Mouse (Mus musculus) heart, adult 11 months (tissue): Measurements from ENCODE around the gene Rtkn2.

ENCODE experiments used
- DNase-seq: peaks from one replicate; pipeline ENCODE4 v3.0.0; 2022

Gene Rtkn2

DNA sequence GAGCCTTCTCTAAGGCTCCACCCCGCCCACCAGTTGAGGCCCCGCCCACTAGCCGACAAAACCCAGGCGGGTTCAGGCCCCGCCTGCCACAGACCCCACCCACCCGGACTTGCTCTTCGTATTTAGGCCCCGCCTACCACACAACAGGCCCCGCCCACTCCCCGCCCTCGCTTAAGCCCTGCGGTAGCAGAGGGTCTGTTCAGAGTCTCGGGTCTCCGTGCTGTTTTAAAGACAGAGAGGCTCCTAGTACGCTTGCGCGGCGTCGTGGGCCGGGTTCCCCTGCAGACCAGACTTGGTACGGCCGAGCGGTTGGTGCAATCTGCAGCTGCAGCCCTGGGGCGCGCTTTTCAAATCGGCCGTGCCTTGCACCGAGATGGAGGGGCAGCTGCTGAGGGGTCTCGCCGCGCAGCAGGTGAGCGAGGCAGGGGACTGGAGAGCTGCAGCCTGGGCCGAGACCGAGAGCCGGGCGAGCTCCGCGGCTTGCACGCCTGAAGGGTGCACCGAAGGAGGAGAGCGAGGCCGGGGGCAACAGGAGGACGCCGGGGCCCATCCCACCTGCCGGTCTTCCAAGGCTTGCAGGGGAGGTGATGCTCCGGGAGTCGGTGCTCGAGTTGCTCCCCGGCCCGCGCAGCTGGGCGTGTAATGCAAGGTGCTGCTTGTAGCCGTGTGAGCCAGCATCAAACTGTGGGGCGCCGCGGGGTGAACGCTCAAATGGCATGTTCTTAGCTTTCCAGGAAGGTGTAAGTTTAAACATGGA, at the start of gene Rtkn2:
Rtkn2 (plus strand) TSS at position 170 of the 757 bp plus-strand sequence.
- DNase-seq, result peak; percentile 99

- DNase-seq, result no peak
These were observed 48.0 kb upstream of the Rtkn2 start for GRCm38 (mm10) chr10:67931328-67931727.

- no peak for DNase-seq
These were observed 46.6 kb upstream of the Rtkn2 start for GRCm38 (mm10) chr10:67932780-67933179.

DNA sequence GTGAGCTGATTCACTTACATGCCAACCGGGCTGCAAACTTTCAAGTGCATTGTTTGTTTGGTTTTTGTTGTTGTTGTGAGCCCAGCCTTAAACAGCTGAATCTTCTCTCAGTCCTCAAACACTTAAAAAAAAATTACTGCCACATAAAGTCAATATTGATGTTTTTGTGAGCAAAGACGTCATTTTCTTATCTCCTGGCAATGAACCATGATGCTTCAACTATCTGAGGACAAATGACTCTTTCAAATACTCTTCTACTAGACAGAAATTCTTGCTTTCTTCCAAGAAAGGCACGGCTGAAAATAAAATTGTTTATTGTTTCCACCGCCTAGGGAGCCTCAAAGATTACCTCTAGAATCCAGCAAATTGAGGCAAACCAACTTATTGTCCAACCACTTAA, 42.4 kb upstream of the Rtkn2 start:
- no peak for DNase-seq

DNA sequence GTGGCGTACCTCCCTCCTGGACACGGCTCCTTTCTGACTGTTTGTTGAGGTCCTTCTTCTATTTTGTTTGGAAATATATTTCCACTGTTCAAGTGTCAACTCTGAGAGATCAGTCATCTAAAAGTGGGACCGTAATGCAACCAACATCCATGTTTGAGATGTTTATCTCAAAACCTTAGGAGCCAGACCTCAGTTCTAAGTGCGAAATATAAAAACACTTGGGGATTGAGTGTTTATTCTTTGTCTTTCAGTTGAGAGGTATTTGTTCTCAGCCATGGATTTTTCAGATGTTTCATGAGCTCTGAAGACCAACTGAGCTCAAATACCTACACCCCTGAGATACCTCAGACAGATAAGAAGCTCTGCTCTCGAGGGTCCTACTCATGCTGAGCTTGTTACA, 41.6 kb upstream of the Rtkn2 start:
- DNase-seq, result no peak

DNA sequence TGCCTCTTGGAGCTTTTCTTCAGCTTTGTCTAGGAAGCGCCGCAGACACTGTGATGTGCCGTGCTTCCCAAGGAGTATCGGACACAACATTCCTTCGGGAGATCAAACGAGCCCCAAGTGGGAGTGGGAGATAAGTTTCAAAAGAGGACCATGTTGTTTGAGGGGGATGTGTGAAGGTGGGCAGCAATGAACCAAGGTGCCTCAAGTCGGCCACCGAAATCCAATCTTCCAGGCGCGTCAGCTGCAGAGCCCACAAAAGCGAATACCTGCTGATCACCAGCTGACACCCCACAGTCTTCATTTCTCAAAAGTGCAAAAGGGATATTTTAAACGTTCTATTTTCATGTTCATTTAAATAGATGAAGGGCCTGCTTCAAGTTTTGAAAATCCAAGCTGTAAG, 39.8 kb upstream of the Rtkn2 start:
- peak; percentile 84 for DNase-seq

DNA sequence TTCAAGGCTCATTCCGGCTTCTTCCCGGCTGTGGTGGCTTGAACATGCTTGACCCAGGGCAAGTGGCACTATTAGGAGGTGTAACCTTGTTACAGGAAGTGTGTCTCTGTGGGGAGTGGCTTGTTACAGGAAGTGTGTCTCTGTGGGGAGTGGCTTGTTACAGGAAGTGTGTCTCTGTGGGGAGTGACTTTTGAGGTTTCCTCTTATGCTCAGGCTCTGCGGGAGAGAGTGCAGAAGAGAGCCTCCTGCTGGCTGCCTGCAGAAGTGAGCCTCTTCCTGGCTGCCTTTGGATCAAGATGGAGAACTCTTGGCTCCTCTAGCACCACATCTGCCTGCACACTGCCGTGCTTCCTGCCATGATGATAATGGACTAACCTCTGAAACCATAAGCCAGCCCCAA, 35.9 kb upstream of the Rtkn2 start:
- no peak for DNase-seq

DNA sequence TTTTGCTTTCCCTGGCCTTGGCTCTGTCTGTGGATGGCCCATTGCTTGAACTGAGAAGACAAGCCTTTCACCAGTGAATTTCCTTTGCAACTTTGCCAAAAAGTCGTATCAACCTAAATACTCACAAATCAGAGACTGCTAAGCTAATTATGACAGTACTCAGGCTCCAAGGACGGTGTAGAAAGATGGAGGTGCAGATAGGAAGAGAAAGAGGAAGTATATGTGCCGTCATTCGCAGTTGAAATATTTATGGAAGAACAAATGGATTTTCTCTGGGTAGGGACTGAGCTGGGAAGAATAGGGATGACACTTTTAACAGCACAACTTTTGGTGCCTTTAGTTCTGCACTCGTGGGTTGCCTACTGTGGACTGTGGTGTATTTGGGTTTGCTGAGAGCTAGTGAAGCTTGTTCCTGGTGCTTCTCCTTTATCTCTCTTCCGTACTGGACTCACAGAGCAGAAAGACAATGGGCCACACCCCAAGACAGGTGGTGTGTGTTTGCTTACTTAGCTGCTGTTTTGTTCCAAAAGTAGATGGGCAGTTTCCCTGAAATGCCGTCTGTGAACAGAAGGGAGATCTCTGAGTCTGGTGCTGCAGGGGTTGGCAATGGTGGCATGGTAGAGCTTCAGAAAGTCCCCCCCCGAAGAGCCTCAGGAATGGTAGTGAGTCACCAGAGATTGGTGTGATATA, 29.2 kb upstream of the Rtkn2 start:
- no peak for DNase-seq

- DNase-seq, result no peak
These were observed 27.7 kb upstream of the Rtkn2 start for GRCm38 (mm10) chr10:67951690-67952089.

DNA sequence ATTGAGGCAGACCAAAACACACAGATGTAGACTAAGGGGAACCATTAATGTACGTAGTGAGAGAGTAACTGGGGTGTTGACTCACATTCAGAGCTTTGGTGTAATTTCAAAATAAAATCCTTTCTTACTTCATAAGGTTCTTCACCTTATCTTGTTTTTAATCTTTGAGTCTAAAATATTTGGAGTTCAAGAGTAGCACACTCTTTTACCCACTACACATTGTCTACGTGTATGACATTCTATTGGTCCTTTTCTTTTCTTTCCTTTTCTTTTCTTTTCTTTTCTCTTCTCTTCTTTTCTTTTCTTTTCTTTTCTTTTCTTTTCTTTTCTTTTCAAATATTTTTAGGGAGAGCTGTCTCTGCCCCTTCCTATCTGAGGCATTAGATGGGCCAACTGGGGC, 23.4 kb upstream of the Rtkn2 start:
- DNase-seq, result no peak

DNA sequence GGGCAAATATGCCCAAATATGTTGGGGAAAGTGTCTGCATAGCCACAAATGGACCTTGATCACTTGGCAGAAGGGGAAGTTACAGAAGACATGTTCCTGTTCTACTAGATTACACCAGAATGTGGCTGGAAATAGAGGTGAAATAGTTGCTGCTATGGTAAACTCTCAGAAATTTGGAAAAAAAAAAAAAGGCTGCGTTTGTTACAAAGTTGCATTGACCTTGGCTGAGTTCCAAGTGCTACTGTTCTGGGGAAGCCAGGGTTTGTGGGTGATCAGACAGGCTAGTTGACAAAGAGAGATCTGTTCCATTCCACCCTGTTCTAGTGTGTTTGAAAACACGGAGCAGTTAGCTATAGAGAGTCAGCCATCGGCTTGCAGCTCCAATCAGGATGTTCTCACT, 19.4 kb upstream of the Rtkn2 start:
- no peak for DNase-seq

DNA sequence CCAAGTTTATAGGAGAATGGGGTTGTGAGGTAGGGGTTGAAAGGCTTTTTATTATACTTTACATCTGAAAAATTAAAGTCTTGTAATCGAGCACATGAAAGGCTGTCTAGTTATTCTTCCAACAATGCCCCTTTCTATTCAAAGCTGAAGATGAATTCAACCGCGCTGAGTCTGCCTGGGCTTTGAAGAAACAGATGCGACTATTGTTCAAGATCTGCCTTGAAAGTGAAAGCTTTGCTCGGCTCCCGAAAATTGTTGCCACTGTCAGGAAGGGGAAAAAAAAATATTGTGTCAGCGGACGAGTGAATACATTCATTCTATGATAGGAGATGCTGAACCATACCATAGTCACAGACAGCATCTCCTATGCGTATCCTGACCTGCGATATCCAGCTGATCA, 16.9 kb upstream of the Rtkn2 start:
- DNase-seq, result no peak

DNA sequence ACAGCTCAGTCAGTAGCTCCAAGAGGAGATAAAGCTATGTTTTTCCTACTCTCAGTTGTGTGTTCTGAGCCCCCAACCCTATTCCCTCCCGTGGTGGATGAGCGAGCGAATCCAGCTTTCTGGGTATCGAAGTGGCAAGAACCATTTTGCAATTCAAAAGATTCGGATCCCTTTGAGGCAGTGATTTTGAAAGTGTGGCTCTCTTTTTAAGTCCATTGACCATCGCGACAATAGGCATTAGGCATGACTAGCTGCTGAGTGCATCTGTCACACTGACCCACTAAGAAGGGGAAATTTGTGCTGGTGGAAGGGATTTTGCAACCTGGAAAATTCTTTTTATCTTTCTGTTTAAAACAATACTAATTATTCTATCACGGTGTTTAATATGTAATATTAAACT, 15.3 kb upstream of the Rtkn2 start:
- no peak for DNase-seq

GRCm38 (mm10) chr10:67965251-67965986, 14.0 kb upstream of the Rtkn2 start:
- no peak for DNase-seq

DNA sequence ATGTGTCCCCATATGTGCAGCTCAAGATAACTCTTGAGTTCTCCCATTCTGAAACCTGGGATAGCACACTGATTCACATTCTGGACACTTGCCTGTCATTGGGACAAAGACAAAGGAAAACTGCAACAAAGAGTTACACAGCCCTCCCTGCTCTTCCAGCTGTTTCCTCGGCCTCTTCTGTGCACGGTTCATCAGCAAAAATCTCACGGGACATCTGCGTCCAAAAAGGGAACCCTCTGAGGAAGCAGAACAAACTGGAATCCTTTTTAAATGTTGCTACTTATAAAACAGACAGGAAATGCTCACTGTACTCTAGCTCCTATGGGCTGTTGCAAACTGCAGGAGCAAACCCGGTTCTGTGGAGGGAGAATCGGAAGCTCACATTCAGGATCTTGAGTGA, 13.3 kb upstream of the Rtkn2 start:
- peak; percentile 97 for DNase-seq

DNA sequence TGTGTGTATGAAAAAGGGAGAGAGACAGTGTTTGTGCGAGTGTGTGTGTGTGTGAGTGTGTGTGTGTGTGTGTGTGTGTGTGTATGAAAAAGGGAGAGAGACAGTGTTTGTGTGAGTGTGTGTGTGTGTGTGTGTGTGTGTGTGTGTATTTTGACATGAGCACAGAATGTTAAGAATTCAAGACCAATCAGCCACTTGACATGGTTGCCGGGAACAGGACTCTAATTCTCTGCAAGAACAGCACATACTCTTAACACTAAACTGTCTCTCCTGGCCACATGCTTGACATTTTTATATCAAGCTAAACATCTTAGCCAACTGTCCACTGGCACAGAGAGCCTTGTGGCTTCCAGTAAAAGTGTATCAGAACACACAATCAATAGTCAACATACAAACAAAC, 12.4 kb upstream of the Rtkn2 start:
- DNase-seq, result no peak

GRCm38 (mm10) chr10:67971166-67971796, 8.1 kb upstream of the Rtkn2 start:
- DNase-seq, result no peak

- no peak for DNase-seq
These were observed 2.1 kb upstream of the Rtkn2 start for GRCm38 (mm10) chr10:67977271-67977670.

GRCm38 (mm10) chr10:67983776-67984175, 4.4 kb downstream of the Rtkn2 start:
- DNase-seq, result no peak

DNA sequence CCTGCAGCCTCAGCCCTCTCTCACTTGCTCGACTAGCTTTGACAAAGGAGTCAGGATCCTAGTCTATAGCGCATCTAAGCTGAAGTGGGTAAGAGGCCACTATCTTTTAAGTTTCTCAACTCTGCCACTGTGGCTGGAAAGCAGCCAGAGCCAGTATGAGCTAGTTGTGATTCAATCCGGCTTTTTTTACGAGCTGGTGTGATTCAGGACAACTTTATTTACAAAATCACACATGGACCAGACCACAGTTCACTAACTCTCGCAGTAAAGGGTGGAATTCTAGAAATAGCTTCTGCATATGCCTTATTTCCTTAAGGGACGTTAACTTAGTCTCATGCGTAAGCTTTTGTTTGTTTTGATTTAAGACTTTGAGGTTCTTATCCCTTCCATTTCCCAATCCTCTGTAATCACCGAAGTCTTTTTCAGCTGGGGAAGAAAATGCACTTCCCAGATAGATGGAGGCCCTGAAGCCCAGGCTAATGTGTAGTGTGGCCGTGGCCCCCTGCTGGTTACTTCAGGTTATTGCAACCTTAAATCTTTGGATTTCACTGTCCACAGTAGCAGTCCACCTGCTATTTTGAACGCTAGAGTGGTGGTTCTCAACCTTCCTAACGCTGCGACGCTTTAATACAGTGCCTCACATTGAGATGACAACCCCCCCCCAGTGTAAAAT, 5.0 kb downstream of the Rtkn2 start:
- DNase-seq, result peak; percentile 90

DNA sequence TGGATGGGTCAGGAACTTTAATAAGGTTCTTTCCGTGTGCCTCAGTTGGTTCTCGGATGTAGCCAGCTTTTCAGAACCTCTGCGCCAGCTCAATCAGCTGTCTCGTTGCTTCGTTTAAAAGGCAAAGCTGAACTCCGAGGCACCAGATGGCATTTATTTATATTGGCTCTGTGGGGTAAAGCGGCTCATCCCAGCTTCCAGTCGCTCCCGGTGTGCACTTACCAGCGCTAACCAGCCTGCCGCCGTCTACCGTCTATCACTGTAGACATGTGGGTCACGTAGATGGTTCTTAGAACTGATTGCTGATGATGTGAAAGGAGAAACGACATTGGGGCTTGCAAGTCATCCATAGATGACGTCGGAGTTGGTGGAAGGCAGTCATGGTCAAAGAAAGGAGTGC, 5.7 kb downstream of the Rtkn2 start:
- peak; percentile 74 for DNase-seq

DNA sequence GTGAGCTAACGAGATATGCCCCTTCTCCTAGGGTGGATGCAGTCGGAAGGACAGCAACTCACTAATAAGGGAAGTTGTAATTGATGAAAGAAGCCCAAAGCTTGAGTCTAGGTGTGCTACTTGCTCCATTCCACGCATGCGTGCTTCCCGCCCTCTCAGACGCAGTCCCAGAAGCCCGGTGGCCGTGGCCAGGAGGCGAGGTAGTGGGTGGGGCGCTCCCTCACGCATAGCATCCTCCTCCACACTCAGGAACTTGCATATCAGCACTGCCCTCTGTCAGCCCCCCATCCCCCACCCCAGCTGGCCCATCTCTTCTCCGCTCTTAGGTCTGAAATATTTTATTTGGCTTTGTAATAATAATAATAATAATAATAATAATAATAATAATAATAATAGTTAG, 16.0 kb downstream of the Rtkn2 start:
- no peak for DNase-seq

DNA sequence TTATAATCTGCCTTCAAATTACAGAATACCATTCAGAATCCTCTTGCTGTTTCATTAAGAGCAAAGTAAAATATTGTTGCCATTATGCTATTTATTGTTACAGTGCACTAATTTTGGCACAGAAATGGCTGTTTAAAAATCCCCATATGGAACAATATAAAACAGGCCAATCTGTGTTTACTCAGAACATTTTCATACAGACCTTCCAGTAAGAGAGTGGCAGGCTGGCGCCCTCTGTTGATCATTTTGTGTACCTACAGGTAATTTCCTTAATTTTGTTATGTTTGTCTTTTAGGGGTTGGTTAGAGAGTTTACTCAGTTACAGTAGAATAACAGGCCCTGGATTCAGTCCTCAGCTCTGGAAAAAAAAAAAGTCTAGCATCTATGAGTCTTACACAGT, 16.8 kb downstream of the Rtkn2 start:
- DNase-seq, result no peak
